Mouse (Mus musculus) spleen, postnatal 10 days (tissue): ENCODE measurements around the gene Herc3.
"Not testable (repeated sequence)": the region's sequence is repeated elsewhere in the genome, so short reads cannot be mapped to it uniquely, and the experiment has no call there.

Experiments used
- DNase-seq, 2 experiments: peaks; one replicate each; pipeline ENCODE4 v3.0.0; 2021 to 2022; ENCODE audit warnings: low spot score in 2 of 2

Herc3 gene

DNA sequence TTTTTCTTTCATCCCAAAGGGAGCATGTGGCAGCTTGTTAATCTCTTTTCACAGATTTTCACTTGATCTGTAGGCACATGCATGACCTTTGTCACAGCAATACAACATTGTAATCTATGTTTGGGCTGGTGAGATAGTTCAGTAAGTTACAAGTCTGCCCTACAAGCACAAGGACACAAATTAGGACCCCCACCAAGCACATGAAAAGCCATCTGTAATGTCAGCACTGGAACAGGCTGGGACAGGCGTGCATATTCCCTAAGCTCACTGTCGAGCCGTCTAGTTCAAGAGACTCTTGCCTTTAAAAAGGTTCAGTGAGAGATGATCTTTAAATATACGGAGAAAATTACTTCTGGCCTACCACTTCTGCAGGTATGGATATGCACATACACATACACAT lies 28.3 kb downstream of the Herc3 start:
- DNase-seq, result no peak

DNA sequence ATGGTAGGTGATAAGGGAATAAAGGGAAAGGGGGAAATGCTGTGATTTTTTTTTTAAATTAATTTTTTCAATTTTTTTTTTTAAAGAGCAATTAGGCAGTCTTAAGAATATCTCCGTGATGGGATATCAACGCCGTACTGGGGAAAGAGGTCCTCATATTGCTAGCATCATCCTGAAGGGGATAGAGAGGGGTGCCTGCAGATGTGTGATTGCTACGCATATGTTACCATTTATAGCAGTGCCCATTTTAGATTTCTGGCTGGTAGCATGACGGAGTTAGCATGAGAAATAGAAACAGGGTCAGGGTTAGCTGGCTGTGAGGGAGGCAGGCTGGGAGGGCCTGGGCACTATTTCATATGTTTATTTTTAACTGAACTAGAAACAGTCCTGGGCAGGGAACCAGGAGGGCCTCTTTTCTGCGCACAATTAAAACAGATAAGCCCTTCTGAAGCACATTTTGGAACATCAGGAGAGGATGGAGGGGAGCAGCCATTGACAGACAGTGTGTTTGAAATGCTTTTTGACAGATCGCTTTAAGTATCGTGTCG lies 31.3 kb downstream of the Herc3 start:
- DNase-seq, result no peak

DNA sequence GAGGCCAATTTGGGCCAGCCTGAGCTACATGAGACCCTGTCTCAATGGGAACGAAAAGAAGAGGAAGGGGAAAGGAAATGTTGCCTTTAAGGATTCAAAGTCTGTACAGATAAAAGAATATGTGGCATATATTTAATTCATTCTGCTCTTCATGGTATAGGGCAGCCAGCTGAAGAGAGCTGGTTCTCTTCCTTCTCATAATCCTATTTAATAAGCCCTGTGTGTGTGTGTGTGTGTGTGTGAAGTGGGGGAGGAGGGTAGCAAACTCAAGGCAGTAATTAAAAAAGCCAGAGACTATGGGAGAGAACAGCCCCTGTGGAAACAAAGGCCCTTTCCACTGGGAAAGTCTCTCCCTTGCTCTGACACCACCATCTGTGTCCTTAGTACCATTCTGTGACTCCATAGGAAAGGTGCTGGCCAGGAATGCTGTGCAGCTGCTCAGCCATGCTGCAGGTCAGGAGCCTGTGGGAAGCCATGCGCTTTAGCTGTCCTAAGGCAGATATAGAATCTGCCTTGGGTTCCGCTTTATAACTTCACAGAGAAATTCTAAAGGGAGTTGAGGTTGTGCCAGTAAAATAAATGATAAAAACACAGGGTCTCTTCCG lies 32.5 kb downstream of the Herc3 start:
- DNase-seq, result no peak

DNA sequence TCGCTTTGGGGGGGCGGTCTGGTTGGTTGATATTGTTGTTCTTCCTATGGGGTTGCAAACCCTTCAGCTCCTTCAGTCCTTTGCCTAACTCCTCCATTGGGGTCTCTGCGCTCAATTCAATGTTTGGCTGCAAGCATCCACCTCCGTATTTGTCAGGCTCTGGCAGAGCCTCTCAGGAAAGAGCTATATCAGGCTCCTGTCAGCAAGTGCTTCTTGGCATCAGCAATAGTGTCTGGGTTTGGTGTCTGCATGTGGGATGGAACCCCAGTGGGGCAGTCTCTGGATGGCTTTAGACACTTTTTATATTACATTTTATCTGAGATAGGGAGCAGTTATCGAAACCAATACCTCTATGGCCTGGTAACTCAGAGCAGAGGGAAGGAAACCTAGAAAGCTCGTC lies 36.6 kb downstream of the Herc3 start:
- not testable (repeated sequence) for DNase-seq

DNA sequence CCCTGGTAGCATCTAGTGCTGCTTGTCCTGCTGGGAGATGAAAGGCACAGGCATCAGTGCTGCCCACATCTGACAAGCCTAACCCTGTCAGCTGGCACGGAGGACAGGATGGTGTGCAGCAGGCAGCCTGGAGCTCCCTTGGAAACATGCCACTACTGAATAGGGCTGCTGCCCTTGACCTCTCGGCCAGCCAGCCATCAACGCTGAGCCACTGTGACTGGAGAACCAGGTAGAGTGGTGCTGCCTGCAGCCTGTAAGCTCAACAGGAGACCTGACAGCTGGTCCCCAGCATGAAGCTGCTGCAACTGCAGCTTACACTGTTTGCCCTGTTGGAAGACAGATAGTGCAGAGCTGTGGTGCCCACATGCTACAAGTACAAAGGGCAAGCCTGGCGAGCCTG lies 48.3 kb downstream of the Herc3 start:
- DNase-seq, result no peak

DNA sequence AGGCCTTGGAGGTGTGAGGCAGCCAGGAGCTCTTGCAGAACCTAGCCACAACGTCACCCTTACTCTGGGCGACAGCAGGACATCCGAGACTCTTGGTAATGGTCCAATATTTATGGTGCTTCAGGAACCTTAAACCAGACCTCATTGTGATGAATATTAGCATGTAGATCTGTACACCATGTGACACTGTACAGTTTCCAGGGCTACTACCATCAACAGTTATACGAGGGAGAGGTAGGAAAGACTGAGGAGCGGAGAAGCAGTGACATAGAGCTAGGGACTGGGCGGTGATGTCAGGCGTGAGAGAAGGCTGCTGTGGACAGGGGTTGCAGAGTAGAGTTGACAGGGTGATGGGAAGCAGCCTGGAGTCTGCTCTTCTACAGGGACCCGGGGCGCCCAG lies 48.7 kb downstream of the Herc3 start:
- DNase-seq, result no peak

DNA sequence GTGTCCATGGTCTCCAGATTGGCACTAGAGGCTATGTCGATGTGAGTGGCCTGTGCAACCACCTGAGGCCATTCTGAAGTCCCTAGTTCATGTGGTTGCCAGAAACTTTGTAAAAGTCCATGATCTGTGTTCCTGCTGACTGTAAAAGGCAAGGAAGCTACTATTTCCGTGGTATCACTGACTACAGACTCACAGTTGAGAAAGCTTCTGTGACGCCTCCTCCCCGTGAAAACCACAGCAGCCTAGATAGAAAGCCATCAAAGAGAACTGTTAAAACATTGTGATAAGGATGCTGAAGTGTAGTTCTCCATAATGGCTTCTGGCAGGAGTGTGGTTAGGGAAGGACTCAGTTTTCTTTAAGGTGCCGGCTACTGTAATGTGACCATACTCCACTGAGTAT lies 49.6 kb downstream of the Herc3 start:
- no peak for DNase-seq

DNA sequence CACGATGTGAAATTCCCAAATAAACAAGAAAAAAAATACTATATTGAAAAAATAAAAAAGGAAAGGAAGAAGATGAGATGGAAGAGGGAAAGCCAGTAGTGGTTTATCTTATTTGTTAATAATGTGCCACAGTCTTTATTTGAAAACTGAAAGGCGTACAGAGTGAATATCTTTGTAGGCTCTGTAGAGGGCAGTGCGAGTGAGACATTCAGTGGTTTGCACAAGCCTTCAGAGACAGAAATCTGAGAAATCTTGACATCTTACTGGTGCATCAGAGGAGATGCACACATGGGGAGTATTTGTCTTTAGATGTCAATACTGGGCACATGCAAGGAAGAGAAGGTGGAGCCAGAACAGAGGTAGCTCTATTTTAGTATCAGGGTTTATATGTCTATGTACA lies 50.1 kb downstream of the Herc3 start:
- DNase-seq, result no peak

DNA sequence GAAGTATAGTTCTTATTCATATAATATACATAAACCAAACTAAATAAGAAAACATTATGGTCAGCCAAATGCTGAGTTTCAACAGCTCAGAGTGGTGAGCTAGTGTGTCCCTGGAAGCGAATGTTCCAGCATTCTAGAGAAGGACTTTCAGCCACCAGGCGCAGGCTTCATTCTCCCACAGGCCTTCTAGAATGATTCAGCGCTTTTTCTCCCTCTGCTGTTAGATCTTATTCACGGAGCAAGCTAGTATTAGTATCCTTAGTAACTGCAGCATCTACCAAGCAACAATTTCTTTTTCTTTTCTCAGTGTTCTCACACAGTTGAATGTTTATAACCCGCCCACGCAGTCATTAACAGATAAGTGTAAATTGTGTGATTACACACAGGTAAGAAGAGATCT lies 51.0 kb downstream of the Herc3 start:
- DNase-seq, result no peak

DNA sequence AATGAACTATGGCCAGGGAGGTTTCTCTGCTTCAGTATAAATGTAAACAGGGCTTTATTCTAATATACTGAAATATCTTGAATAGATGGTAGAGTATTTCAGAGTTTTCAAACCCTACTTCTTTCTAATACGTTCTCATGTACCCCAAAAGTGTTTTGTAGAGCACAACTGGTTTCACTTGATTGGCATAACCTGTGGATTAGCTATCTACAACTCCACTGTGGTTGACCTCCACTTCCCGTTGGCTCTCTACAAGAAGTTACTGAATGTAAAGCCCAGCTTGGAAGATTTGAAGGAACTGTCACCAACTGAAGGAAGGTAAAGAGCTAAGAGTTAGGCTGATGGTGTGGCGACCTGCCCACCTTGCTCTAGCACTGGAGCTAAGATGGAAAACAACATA lies 58.7 kb downstream of the Herc3 start:
- DNase-seq, result no peak

DNA sequence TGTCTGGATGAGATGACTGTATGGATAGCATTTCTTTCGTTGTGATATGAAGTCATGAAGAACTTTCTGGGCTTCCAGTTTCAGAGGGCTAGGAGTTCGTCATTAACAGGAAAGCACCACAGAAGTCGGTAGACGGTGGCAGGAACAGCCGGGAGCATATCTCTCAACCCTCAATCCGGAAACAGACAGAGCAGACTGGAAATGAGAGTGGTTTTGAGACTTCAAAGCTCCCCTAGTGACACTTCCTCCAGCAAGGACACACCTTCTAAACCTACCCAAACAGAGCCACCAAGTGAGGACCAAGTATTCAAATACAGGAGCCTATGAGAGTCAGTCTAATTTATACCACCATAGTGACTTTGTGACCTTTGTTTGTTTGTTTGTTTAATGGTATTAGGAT lies 62.0 kb downstream of the Herc3 start:
- DNase-seq, result no peak

DNA sequence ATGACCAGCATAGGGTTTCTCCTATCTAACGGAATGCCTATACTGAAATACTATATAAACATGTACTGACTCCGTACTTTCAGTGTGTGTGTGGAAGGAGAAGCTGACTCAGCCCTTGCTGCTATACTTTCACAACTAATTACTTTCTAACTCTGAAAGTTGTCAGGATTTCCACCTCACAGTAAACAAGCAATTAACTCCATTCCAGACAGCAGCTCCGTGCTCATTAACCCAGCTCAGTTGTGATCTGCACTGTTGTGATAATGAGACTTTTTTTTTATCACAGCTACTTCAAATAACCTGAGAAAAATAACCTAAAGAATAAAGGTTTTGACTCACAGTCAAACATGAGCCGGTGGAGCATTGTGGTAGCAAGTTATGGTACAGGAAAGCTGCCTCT lies 63.7 kb downstream of the Herc3 start:
- DNase-seq, result no peak

DNA sequence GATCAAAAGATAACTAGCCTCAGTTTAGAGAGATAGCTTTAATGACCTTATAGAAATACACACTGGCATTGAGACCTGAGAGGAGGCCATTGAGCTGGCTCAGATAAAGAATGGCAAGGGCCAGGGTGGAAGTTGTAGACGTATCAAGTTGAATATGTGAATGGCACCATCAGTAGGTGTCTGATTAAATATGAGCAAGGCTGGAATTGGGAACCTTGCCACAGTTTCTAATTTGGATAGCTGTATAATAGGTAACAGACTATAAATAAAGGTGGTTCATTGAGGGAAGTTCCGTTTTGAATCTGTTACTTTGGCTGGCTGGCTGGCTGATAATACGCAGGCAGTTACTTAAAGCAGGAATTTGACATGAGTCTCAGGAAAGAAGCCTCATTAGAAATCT lies 65.4 kb downstream of the Herc3 start:
- DNase-seq, result no peak

DNA sequence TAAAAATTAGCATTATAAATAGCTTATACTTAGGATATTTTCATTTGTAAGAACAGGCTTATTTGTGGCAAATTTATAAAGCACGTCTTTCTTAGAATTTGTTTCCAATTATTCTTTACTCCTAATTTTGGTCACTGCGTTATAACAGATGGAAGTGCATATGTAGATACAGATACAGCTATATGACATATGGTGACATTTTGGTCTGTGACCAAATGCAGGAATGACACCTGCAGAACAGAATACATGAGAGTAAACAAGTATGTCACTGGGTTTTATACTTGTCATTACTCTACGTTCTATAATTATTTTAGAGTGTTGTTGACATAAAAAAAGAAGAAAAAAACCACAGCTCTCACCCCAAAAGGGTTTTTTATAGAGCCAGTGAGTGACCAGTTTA lies 67.8 kb downstream of the Herc3 start:
- DNase-seq, result no peak

DNA sequence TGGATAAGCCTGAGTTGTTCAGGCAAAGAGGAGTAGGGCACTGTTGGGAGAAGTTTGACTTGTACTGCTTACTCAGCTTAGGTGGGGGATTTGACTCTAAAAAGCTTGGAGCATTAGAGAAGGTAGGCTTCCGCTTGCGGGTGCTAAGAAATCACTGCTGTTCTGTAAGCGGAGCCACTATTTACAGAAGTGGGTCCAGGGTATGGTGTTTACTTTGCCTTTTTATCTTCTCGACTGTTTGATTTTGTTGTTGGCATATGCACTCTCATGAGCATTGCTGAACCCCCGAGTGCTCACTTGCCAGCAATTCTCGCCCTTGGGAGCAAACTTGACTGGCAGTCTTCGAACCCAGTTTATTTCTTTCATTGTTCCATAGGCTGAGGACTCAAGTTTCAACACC lies 69.3 kb downstream of the Herc3 start:
- no peak for DNase-seq

DNA sequence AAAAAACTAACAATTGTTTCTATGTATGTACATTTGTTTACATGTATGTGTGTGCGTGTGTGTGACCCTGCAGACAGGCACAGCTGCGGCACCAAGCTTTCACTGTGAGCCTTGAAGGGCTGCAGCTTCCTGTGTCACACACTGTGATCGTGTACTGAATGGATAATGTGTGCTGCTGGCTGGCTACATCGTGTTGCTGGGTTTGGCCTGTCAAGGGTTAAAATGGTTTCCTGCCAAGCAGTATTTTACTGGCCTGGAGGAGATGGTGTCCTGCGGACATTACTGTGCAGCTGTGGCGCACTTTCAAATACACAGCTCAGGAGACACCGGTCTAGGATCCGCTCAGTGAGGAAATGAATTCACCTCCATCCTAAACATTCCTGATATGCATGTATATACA lies 71.9 kb downstream of the Herc3 start:
- no peak for DNase-seq

DNA sequence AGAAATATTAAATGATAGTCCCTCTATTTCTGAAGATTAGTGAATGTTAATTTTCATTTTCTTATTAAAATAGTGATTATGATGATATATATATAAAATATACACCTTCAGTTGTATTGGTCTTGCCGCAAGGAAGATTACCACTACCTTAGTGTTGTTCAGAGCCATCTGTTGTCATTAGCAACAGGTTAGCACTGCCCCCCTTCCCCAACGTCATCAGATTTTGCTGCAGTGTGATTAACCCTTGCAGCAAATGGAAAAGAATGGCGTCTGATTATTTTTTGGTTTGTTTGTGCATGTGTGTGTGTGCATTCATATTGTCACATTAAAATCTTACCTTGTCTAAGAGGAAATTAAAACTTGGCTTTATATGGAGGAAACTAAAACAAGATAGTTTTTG lies 73.3 kb downstream of the Herc3 start:
- DNase-seq, result no peak

DNA sequence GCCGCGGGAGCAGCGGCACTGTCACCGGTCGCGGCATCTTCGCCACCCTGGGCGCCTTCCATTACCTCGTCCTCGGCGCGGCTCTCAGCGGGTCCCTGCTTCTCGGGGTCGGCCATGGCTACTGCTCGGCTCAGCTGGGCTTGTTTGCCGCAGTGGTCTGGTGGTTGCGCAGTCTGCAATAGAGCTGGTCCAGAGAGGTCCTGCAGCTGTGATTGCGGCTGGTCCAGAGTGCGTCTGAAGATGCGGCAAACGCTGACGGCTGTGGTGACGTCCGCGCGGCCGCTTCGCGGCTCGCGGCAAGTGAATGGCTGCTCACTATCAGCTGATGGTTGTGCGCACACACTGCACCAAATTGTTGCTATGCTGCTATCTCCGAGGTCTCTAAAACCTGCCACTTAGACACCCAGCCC lies 75.6 kb downstream of the Herc3 start, which contains the start of gene Nap1l5:
Gene Nap1l5, minus strand, starts transcription at position 225 of the 410 bp plus-strand sequence.
- DNase-seq, result no peak

DNA sequence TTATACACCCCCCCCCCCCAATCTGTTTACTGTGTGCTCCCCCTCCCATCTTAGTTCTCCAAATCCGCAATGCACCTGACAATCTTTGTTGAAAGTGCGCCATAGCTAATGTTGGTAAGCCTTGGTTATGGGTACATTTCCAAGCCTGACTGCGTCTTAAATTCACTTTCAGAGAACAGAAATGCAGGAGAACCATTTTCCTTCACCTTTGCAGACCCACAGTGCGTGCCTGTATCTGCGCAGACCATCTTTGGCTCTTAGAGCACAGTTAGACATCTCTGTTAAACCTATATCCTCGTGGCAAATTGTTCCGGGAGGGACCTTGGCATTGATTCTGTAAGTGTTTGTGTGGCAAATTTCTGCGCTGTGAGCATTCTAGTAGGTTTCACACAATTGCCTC lies 76.1 kb downstream of the Herc3 start:
- DNase-seq, result no peak

DNA sequence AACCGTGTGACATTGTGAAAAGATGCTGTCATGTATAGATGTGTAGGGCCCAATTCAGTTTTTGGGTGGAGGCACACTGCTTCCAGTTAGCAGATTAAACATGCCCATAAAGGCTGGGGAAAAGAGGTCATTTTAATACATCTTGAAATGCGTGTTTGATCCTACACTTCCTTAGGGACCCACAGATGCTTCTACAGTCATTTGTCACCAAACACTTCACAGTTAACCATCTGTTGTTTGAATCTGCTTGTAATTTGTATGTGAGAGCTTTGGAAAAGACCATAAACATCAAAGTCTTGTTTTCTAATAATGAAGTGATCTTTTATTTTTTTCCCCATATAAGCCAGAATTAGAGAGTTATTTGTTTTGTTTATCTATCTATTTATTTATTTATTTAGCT lies 76.5 kb downstream of the Herc3 start:
- no peak for DNase-seq

DNA sequence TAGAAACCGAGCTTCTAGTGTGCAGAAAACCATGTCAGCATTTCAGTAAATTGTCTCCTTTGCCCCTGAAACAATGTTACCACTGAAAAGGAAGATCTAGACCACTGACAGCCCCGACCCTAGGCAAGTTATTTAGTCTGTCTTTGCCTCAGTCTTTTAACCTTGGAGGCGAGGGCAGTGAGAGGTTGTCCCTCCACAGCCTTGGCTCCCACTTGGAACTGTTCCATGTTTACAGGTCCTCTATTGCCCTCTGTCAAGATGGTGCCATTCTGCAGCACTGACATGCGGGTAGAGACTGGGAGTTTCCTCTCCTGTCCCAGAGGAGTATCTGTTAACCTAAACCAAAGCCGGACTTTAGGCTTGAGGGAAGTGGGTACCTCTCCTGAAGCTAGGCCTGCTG lies 81.6 kb downstream of the Herc3 start:
- no peak for DNase-seq

DNA sequence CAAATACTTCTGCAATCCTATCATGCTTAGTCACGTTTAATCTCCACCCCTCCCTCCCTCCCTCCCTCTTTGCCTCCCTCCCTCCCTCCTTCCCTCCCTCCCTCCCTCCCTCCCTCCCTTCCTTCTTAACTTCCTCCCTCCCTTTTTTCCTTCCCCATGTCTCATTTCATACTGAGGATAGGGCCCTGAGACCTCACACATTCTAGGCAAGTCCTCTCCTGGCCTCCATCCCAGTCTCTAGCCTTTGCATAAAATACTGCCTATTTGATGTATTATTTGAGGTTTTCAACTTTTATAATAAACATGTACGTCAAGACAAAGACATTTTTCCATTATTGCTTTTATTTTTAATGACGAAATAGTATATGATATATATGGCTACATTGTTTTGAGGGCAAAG lies 82.3 kb downstream of the Herc3 start:
- no peak for DNase-seq

DNA sequence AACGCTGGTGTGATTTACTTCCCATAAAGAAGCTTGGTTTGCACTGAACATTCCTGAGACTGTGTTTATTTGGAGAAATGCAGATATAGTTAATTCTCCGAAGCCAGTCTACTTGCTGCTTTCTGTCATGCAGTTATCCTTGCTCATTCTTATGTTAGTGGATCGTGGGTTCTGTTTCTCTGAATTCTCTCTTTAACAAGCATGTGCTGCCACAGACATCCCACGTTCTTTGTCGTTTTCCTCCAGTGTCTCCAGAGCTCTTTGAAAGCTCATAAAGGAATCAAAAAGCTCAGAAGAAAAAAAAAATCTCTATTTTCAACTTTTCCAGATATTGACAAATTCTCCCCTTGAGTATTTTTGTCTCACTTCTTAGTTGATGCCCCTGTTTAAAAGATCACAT lies 82.7 kb downstream of the Herc3 start:
- no peak for DNase-seq

DNA sequence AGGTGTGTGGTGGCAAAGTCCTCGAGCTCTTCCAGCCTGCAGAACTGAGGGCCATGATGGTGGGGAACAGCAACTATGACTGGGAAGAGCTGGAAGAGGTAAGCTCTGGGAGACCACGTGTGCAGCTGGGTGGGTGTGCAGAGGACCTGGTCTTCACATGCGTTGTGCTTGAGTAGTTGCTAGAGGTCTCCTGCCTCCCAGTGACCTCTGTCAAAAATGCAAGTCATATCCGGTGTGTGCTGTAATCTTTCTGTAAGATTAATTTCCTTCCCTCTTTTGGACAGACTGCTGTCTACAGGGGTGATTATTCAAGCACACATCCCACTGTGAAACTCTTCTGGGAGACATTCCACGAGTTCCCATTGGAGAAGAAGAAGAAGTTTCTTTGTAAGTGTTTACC lies 85.2 kb downstream of the Herc3 start:
- no peak for DNase-seq
